Mouse (Mus musculus) hindbrain, embryonic 11.5 days (tissue): ENCODE measurements around the gene Vdac2. TPM values are rescaled to one million over a fixed set of nuclear protein-coding genes. Genes with fewer than 3 reads are reported as not detected.

Source experiments
- ATAC-seq: fragments of 200-750 bp; cut with Nextera tagmentation; 2 replicates; pipeline ENCODE4 v1.8.0; 2017; ENCODE audit warnings: mild to moderate bottlenecking, moderate TSS enrichment, moderate library complexity; ENCODE audit not compliant: low FRiP score
- DNase-seq: peaks from one replicate; pipeline ENCODE4 v3.0.0-alpha.2; 2015; ENCODE audit warnings: low spot score
- H3K27ac ChIP-seq: fragments of 300-500 bp; sonication (generic); 2 replicates; pipeline ENCODE4 v1.5.1; 2014; ENCODE audit warnings: mild to moderate bottlenecking, low read depth, low read length
- H3K27me3 ChIP-seq: fragments of 300-500 bp; sonication (generic); 2 replicates; pipeline ENCODE4 v1.6.1; 2014; ENCODE audit warnings: mild to moderate bottlenecking, low read length, moderate library complexity, mixed read lengths; ENCODE audit not compliant: control insufficient read depth, insufficient read depth
- H3K36me3 ChIP-seq: fragments of 300-500 bp; sonication (generic); 2 replicates; pipeline ENCODE4 v1.6.1; 2014; ENCODE audit warnings: mild to moderate bottlenecking, low read length, moderate library complexity, mixed read lengths; ENCODE audit not compliant: control insufficient read depth, insufficient read depth
- H3K4me1 ChIP-seq: fragments of 300-500 bp; sonication (generic); replicated peaks from 2 replicates; pipeline ENCODE4 v1.6.1; 2014; ENCODE audit warnings: low read length, mixed read lengths; ENCODE audit not compliant: control insufficient read depth, insufficient read depth
- H3K4me2 ChIP-seq: fragments of 300-500 bp; sonication (generic); replicated peaks from 2 replicates; pipeline ENCODE4 v1.6.1; 2014; ENCODE audit warnings: mild to moderate bottlenecking, low read depth, low read length
- H3K4me3 ChIP-seq: fragments of 300-500 bp; sonication (generic); 2 replicates; pipeline ENCODE4 v1.5.1; 2014; ENCODE audit warnings: low read depth, low read length
- H3K9ac ChIP-seq: fragments of 300-500 bp; sonication (generic); 2 replicates; pipeline ENCODE4 v1.6.1; 2014; ENCODE audit warnings: low read depth, low read length
- H3K9me3 ChIP-seq: fragments of 300-500 bp; sonication (generic); 2 replicates; pipeline ENCODE4 v1.6.1; 2016; ENCODE audit warnings: low read length; ENCODE audit not compliant: control insufficient read depth
- WGBS: fragments of 180-500 bp; shearing (Covaris S2); extraction: QIAGEN DNeasy Blood & Tissue Kit; methylation state at CpG from one replicate; pipeline ENCODE4 v1.1.7; 2014; 5-methylcytosine and 5-hydroxymethylcytosine counted together
- polyA plus RNA-seq: library from polyadenylated mRNA; unstranded; fragments of >200 nt; fragmentation: Nextera tagmentation; extraction: Ambion mirVana; gene quantifications from 2 replicates; pipeline ENCODE4 v1.2.1, GENCODE M21; 2014

Gene Vdac2
- polyA plus RNA-seq, 1 experiment from 2014 or later: 318 TPM

GRCm38 (mm10) chr14:21853456-21854109 lies 28.5 kb downstream of the Vdac2 start:
- H3K4me3 ChIP-seq: no peak overlapping the region
- no peaks in the 10 kb centered on the region for H3K9me3 ChIP-seq
- DNase-seq (peak; percentile 87), ATAC-seq (peak; percentile 27; the same call in 1 of the 2 replicates)
- H3K9ac ChIP-seq: no peak overlapping the region
- H3K4me1 ChIP-seq: no peaks in the 10 kb centered on the region
- no peaks in the 10 kb centered on the region for H3K27me3 ChIP-seq
- WGBS: 11% methylated on average over 17 of the region's 17 CpGs
- peak overlapping the region; percentile 22; the same call in 1 of the 2 replicates for H3K4me2 ChIP-seq
- H3K36me3 ChIP-seq: no peaks in the 10 kb centered on the region
- H3K27ac ChIP-seq: no peak overlapping the region

DNA sequence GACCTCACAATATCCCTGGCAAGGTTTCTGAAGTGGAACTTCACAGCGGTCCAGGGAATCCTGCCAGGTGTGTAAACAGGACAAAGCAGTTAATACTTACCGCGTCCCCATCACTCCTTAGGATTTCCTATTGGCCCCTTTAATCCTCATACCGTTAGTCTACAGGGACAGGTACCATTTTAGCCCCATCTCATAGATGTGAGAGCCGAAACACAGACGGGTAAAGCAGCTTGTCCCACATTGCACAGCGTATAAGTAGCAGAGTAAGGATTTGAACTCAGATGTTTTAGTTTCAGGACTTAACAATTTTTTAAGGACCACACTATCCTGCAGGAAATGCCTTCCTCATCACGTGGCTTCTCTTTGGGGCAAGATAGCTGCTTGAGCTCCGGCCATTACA lies 29.2 kb downstream of the Vdac2 start:
- Histone ChIP-seq H3K9ac (no peak overlapping the region), H3K4me1 (no peaks in the 10 kb centered on the region), H3K4me3 (no peak overlapping the region), H3K4me2 (no peak overlapping the region), H3K27me3 (no peaks in the 10 kb centered on the region), H3K27ac (no peak overlapping the region), H3K36me3 (no peaks in the 10 kb centered on the region), H3K9me3 (no peaks in the 10 kb centered on the region)
- ATAC-seq: no peak
- 80% methylated on average over 9 of the region's 9 CpGs for WGBS
- no peak for DNase-seq

GRCm38 (mm10) chr14:21855961-21856360 lies 30.9 kb downstream of the Vdac2 start:
- Histone ChIP-seq H3K4me3 (no peak overlapping the region), H3K9ac (0 out of 2 replicates have a peak overlapping the region, but pooled peaks have one; percentile 31), H3K27ac (no peak overlapping the region), H3K4me2 (no peak overlapping the region), H3K9me3 (no peaks in the 10 kb centered on the region), H3K36me3 (no peaks in the 10 kb centered on the region), H3K27me3 (no peaks in the 10 kb centered on the region), H3K4me1 (no peaks in the 10 kb centered on the region)
- ATAC-seq: no peak
- no peak for DNase-seq
- WGBS: 12% methylated on average over 3 of the region's 3 CpGs

DNA sequence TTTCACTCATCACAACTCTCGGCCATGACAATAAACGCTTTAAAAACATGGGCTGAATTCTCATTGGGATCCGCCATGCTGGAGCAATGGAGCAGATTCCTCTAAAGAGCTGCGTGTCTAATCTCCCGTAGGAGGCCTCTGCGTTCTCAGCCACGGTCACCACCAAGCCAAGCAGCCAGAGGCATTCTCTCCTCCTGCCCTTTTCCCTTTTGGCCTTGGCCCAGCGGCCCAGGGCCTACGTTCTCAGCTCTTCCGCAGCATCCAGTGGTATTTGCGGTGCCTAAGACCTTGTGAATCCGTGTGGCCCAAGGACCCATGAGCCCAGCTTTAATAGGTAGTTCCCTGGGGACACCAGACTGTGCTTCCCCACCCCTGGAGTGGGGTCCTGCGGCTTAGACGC lies 31.8 kb downstream of the Vdac2 start:
- H3K4me1 ChIP-seq: no peaks in the 10 kb centered on the region
- no peaks in the 10 kb centered on the region for H3K9me3 ChIP-seq
- no peak for ATAC-seq
- no peak for DNase-seq
- H3K4me3 ChIP-seq: no peak overlapping the region
- 81% methylated on average over 14 of the region's 14 CpGs for WGBS
- no peaks in the 10 kb centered on the region for H3K27me3 ChIP-seq
- H3K27ac ChIP-seq: no peak overlapping the region
- H3K9ac ChIP-seq: no peak overlapping the region
- no peaks in the 10 kb centered on the region for H3K36me3 ChIP-seq
- H3K4me2 ChIP-seq: no peak overlapping the region

- ATAC-seq: no peak
- Histone ChIP-seq H3K9me3 (no peaks in the 10 kb centered on the region), H3K4me3 (no peak overlapping the region), H3K27ac (no peak overlapping the region), H3K4me1 (no peaks in the 10 kb centered on the region), H3K4me2 (no peak overlapping the region), H3K27me3 (no peaks in the 10 kb centered on the region), H3K36me3 (no peaks in the 10 kb centered on the region), H3K9ac (no peak overlapping the region)
- DNase-seq: no peak
- WGBS: 63% methylated on average over 7 of the region's 7 CpGs
These were observed 41.3 kb downstream of the Vdac2 start for GRCm38 (mm10) chr14:21866291-21866690.

GRCm38 (mm10) chr14:21866816-21867215 lies 41.8 kb downstream of the Vdac2 start:
- Histone ChIP-seq H3K9me3 (no peaks in the 10 kb centered on the region), H3K4me2 (no peak overlapping the region), H3K4me3 (no peak overlapping the region), H3K27me3 (no peaks in the 10 kb centered on the region), H3K9ac (no peak overlapping the region), H3K36me3 (no peaks in the 10 kb centered on the region), H3K4me1 (no peaks in the 10 kb centered on the region), H3K27ac (no peak overlapping the region)
- no peak for DNase-seq
- 77% methylated on average over 7 of the region's 7 CpGs for WGBS
- ATAC-seq: no peak

- Histone ChIP-seq H3K27ac (no peak overlapping the region), H3K4me2 (no peak overlapping the region), H3K36me3 (no peaks in the 10 kb centered on the region), H3K9me3 (no peaks in the 10 kb centered on the region), H3K9ac (no peak overlapping the region), H3K4me1 (no peaks in the 10 kb centered on the region; the same call in 1 of the 2 replicates), H3K4me3 (no peak overlapping the region), H3K27me3 (no peaks in the 10 kb centered on the region)
- ATAC-seq (no peak), DNase-seq (no peak)
- 73% methylated on average over 2 of the region's 2 CpGs for WGBS
These were observed 65.4 kb downstream of the Vdac2 start for GRCm38 (mm10) chr14:21890430-21890829.

- DNase-seq (peak; percentile 70), ATAC-seq (peak; percentile 86)
- Histone ChIP-seq H3K4me1 (no peaks in the 10 kb centered on the region; the same call in 1 of the 2 replicates), H3K4me3 (no peak overlapping the region), H3K27me3 (no peaks in the 10 kb centered on the region), H3K27ac (peak overlapping the region; percentile 81), H3K9me3 (no peaks in the 10 kb centered on the region), H3K4me2 (no peak overlapping the region), H3K9ac (0 out of 2 replicates have a peak overlapping the region, but pooled peaks have one; percentile 3), H3K36me3 (no peaks in the 10 kb centered on the region)
- WGBS: 12% methylated on average over 15 of the region's 15 CpGs
These were observed 66.7 kb downstream of the Vdac2 start for GRCm38 (mm10) chr14:21891581-21892340.

- Histone ChIP-seq H3K9me3 (no peaks in the 10 kb centered on the region), H3K4me1 (no peaks in the 10 kb centered on the region; the same call in 1 of the 2 replicates), H3K27me3 (no peaks in the 10 kb centered on the region), H3K36me3 (no peaks in the 10 kb centered on the region), H3K4me3 (no peak overlapping the region), H3K9ac (no peak overlapping the region), H3K27ac (peak overlapping the region; percentile 31; the same call in 1 of the 2 replicates), H3K4me2 (no peak overlapping the region)
- 37% methylated on average over 6 of the region's 6 CpGs for WGBS
- no peak for DNase-seq
- ATAC-seq: peak; percentile 60; the same call in 1 of the 2 replicates
These were observed 67.3 kb downstream of the Vdac2 start for GRCm38 (mm10) chr14:21892341-21892659.
